Mouse (Mus musculus) heart, adult 2 months (tissue): Measurements from ENCODE around the gene Pex19. TPM values are rescaled to one million over a fixed set of nuclear protein-coding genes. Genes with fewer than 3 reads are reported as not detected.

ENCODE experiments used
- DNase-seq, 2 experiments: peaks; one replicate each; pipeline ENCODE4 v3.0.0; 2021
- H3K27ac ChIP-seq: fragments of 200-600 bp; 2 replicates; pipeline ENCODE4 v1.8.1; 2022
- H3K27me3 ChIP-seq: fragments of 200-500 bp; 2 replicates; pipeline ENCODE4 v1.6.1; 2012; ENCODE audit warnings: mild to moderate bottlenecking, low read length, inconsistent platforms, mixed read lengths; ENCODE audit not compliant: control insufficient read depth, insufficient read depth
- H3K36me3 ChIP-seq: fragments of 200-500 bp; 2 replicates; pipeline ENCODE4 v1.6.1; 2012; ENCODE audit warnings: low read length, inconsistent platforms; ENCODE audit not compliant: control insufficient read depth, insufficient read depth
- H3K4me1 ChIP-seq: fragments of 200-500 bp; 2 replicates; pipeline ENCODE4 v1.6.1; 2011; ENCODE audit warnings: low read length; ENCODE audit not compliant: control insufficient read depth, insufficient read depth
- H3K4me3 ChIP-seq: fragments of 200-600 bp; 2 replicates; pipeline ENCODE4 v1.8.1; 2022
- H3K79me2 ChIP-seq: fragments of 200-500 bp; replicated peaks from 2 replicates; pipeline ENCODE4 v1.6.1; 2012; ENCODE audit warnings: mild to moderate bottlenecking, inconsistent platforms, low read length, moderate library complexity, mixed read lengths; ENCODE audit not compliant: control insufficient read depth, insufficient read depth
- H3K9ac ChIP-seq: fragments of 200-500 bp; 2 replicates; pipeline ENCODE4 v1.6.1; 2012; ENCODE audit warnings: low read depth, mild to moderate bottlenecking, control low read depth, inconsistent platforms, low read length, mixed read lengths
- CTCF ChIP-seq: fragments of 200-600 bp; IDR thresholded peaks from 2 replicates; pipeline ENCODE4 v1.8.1; 2022; ENCODE audit warnings: antibody characterized with exemption, mild to moderate bottlenecking, moderate library complexity
- EP300 ChIP-seq: fragments of 200-500 bp; IDR thresholded peaks from 2 replicates; pipeline ENCODE4 v1.6.1; 2011; ENCODE audit warnings: low read depth, low read length, control low read depth; ENCODE audit not compliant: insufficient read depth
- POLR2A ChIP-seq: fragments of 200-500 bp; IDR thresholded peaks from 2 replicates; pipeline ENCODE4 v1.6.1; 2011; ENCODE audit warnings: mild to moderate bottlenecking, low read depth, low read length, control low read depth; ENCODE audit not compliant: insufficient read depth
- WGBS: fragments of 180-500 bp; shearing (Covaris S2); methylation state at CpG from one replicate; pipeline ENCODE4 v1.1.7; 2018; 5-methylcytosine and 5-hydroxymethylcytosine counted together
- intact Hi-C: fragments of 180-260 bp; cut with DNase I; formaldehyde crosslinking; loops from one replicate; pipeline ENCODE4 v1.15.1; 2025
- polyA plus RNA-seq: library from polyadenylated mRNA; depleted of rRNA; stranded (reverse); fragments of >200 nt; gene quantifications from 2 replicates; pipeline ENCODE4 v1.2.3, GENCODE M21; 2012
- total RNA-seq, 2 experiments: library from RNA; stranded (reverse); gene quantifications; 2 replicates each; pipeline ENCODE4 v1.2.3; 2021

Pex19 gene
- total and polyA plus RNA-seq, 3 experiments = 107 to 125 (median 113) TPM

DNA sequence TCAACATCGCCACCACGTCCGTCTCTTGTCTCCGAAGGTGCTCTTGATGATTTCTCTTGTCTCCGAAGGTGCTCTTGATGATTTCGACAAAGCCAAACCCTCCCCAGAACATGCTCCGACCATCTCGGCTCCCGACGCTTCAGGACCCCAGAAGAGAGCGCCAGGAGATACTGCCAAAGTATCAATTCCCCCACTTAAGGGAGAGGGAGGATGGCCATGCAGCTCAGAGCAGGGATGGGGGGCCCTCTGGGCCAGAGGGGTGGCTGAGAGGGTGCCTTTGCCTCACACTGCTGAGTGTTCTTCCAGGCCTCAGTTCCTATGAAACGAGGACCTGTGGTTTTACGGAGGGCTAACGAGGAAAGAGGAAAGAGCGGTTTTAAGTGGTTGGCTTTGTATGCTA lies 2.0 kb downstream of the Pex19 start:
- no peaks in the 10 kb centered on the region for H3K79me2 ChIP-seq
- intact Hi-C loops = no loop called here
- no peak overlapping the region for H3K4me3 ChIP-seq
- H3K9ac ChIP-seq = no peak overlapping the region
- no peak for TF ChIP-seq POLR2A
- TF ChIP-seq EP300 = no peak
- no peak for TF ChIP-seq CTCF
- 91% methylated on average over 15 of the region's 15 CpGs for WGBS
- H3K4me1 ChIP-seq = peaks cover 4% of the 10 kb centered on the region
- no peaks in the 10 kb centered on the region for H3K27me3 ChIP-seq
- no peak for DNase-seq
- H3K27ac ChIP-seq = no peak overlapping the region
- H3K36me3 ChIP-seq = peaks cover 2% of the 10 kb centered on the region

- no peak overlapping the region for H3K4me3 ChIP-seq
- H3K27me3 ChIP-seq = no peaks in the 10 kb centered on the region
- peaks cover 2% of the 10 kb centered on the region for H3K36me3 ChIP-seq
- TF ChIP-seq CTCF (peak; percentile 46), POLR2A (no peak)
- no peak for DNase-seq
- no peaks in the 10 kb centered on the region for H3K79me2 ChIP-seq
- no peak overlapping the region for H3K27ac ChIP-seq
- intact Hi-C loops = no loop called here
- WGBS = 51% methylated on average over 2 of the region's 2 CpGs
- no peak overlapping the region for H3K9ac ChIP-seq
- peaks cover 4% of the 10 kb centered on the region for H3K4me1 ChIP-seq
Observed at GRCm38 (mm10) chr1:172129108-172129507, 2.6 kb downstream of the Pex19 start.

- H3K4me1 ChIP-seq = peaks cover 4% of the 10 kb centered on the region
- H3K79me2 ChIP-seq = no peaks in the 10 kb centered on the region
- 94% methylated on average over 5 of the region's 5 CpGs for WGBS
- TF ChIP-seq EP300 = no peak
- TF ChIP-seq POLR2A = no peak
- no peak for TF ChIP-seq CTCF
- no peak overlapping the region for H3K27ac ChIP-seq
- H3K9ac ChIP-seq = no peak overlapping the region
- H3K4me3 ChIP-seq = no peak overlapping the region
- intact Hi-C loops = no loop called here
- no peaks in the 10 kb centered on the region for H3K27me3 ChIP-seq
- H3K36me3 ChIP-seq = peaks cover 2% of the 10 kb centered on the region
- DNase-seq = no peak
Observed at GRCm38 (mm10) chr1:172129780-172130179, 3.2 kb downstream of the Pex19 start.

DNA sequence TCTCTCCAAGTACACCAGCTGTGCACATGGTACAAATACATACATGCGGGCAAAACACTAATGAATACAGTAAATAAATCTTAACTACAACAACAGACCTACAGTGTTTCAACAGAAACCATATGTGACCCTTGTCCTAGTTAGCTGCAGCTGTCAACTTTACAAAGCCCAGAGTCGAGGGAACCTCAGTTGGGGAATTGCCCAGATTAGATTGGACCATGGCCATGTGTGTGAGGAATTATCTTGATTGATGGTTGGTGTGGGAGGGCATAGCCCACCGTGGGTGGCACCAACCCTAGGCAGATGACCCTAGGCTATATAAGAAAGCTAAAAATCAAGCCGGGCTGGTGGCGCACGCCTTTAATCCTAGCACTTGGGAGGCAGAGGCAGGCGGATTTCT lies 5.8 kb downstream of the Pex19 start:
- no peak for DNase-seq
- Histone ChIP-seq H3K4me1 (peaks cover 4% of the 10 kb centered on the region), H3K4me3 (no peak overlapping the region), H3K9ac (no peak overlapping the region), H3K79me2 (no peaks in the 10 kb centered on the region), H3K36me3 (peaks cover 2% of the 10 kb centered on the region), H3K27me3 (no peaks in the 10 kb centered on the region), H3K27ac (no peak overlapping the region; the same call in 1 of the 2 replicates)
- intact Hi-C loops = no loop called here
- TF ChIP-seq EP300 (no peak), CTCF (no peak), POLR2A (no peak)
- WGBS = 78% methylated on average over 7 of the region's 7 CpGs

DNA sequence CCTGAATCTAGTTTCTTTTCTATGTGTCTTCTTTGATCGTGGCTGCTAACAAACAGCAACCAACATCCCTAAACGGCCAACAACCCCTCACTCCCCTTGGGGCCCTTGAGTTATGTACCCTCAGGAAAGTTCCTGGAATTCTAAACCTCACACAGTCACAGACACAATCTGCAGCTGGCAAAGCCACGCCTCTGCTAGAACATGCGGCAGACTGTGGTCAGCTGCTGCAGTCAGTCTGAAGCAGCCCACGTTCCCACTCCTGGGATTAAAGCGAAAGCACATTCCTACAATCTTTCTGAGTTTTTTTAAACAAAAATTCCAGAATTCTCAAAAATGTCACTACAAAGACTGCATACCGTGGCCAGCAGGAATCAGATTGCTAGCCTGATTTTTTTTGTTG lies 7.0 kb downstream of the Pex19 start:
- H3K79me2 ChIP-seq = no peaks in the 10 kb centered on the region
- TF ChIP-seq CTCF (no peak), EP300 (no peak), POLR2A (no peak)
- no peaks in the 10 kb centered on the region; the same call in 1 of the 2 replicates for H3K4me1 ChIP-seq
- intact Hi-C loops = no loop called here
- no peak overlapping the region for H3K27ac ChIP-seq
- H3K27me3 ChIP-seq = no peaks in the 10 kb centered on the region
- DNase-seq = no peak
- no peak overlapping the region for H3K4me3 ChIP-seq
- 58% methylated on average over 7 of the region's 7 CpGs for WGBS
- no peaks in the 10 kb centered on the region; the same call in 1 of the 2 replicates for H3K36me3 ChIP-seq
- H3K9ac ChIP-seq = no peak overlapping the region

DNA sequence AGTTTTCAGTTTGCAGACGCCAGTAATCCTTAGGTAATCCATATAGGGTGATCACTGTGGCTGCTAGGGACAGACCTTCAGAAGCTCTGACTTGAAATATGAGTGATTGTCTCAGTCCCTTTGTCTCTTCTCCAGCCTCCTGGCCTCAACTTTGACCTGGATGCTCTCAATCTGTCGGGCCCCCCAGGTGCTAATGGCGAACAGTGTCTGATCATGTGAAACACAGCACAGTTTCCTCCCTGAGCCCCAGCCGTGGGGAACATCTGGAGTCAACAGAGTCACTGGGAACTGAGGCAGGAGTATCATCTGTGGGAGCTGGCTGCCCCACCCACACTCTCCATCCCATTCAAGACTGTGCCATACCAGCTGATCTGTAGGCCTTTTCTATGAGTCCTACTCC lies 7.5 kb downstream of the Pex19 start:
- no peak overlapping the region for H3K27ac ChIP-seq
- H3K79me2 ChIP-seq = no peaks in the 10 kb centered on the region
- no peak overlapping the region for H3K9ac ChIP-seq
- TF ChIP-seq CTCF = no peak
- no peak for TF ChIP-seq POLR2A
- TF ChIP-seq EP300 = no peak
- no peak overlapping the region for H3K4me3 ChIP-seq
- H3K4me1 ChIP-seq = no peaks in the 10 kb centered on the region; the same call in 1 of the 2 replicates
- intact Hi-C loops = no loop called here
- H3K27me3 ChIP-seq = no peaks in the 10 kb centered on the region
- WGBS = 76% methylated on average over 4 of the region's 4 CpGs
- no peak for DNase-seq
- no peaks in the 10 kb centered on the region; the same call in 1 of the 2 replicates for H3K36me3 ChIP-seq
